Mouse (Mus musculus): ENCODE results near the gene Hdac4.
A peak's percentile ranks its signal among the peaks of the same experiment; 100 is the strongest.

Hdac4 gene

GRCm38 (mm10) chr1:92127785-92128184, 67.7 kb downstream of the Hdac4 start:
- DNase-seq: no peak

- DNase-seq: no peak
Measured at GRCm38 (mm10) chr1:92127366-92127765, 68.1 kb downstream of the Hdac4 start.

- no peak for DNase-seq
Measured at GRCm38 (mm10) chr1:92124497-92125201, 70.8 kb downstream of the Hdac4 start.

- DNase-seq: no peak
Measured at GRCm38 (mm10) chr1:92119303-92119702, 76.2 kb downstream of the Hdac4 start.

GRCm38 (mm10) chr1:92117597-92117996, 77.9 kb downstream of the Hdac4 start:
- no peak for DNase-seq

GRCm38 (mm10) chr1:92116169-92116568, 79.3 kb downstream of the Hdac4 start:
- DNase-seq: no peak

GRCm38 (mm10) chr1:92114091-92114490, 81.4 kb downstream of the Hdac4 start:
- no peak for DNase-seq

GRCm38 (mm10) chr1:92113243-92114009, 82.1 kb downstream of the Hdac4 start:
- peak; percentile 48 for DNase-seq

- DNase-seq: no peak
Measured at GRCm38 (mm10) chr1:92112591-92112990, 82.9 kb downstream of the Hdac4 start.

GRCm38 (mm10) chr1:92111551-92111950, 83.9 kb downstream of the Hdac4 start:
- no peak for DNase-seq

- no peak for DNase-seq
Measured at GRCm38 (mm10) chr1:92111026-92111425, 84.5 kb downstream of the Hdac4 start.

- DNase-seq: no peak
Measured at GRCm38 (mm10) chr1:92109221-92109620, 86.3 kb downstream of the Hdac4 start.

GRCm38 (mm10) chr1:92108556-92108955, 86.9 kb downstream of the Hdac4 start:
- no peak for DNase-seq

GRCm38 (mm10) chr1:92107996-92108395, 87.5 kb downstream of the Hdac4 start:
- no peak for DNase-seq

GRCm38 (mm10) chr1:92107521-92107920, 88.0 kb downstream of the Hdac4 start:
- no peak for DNase-seq

GRCm38 (mm10) chr1:92106486-92107160, 88.9 kb downstream of the Hdac4 start:
- no peak for DNase-seq

GRCm38 (mm10) chr1:92104718-92105117, 90.8 kb downstream of the Hdac4 start:
- DNase-seq: no peak

GRCm38 (mm10) chr1:92103971-92104370, 91.5 kb downstream of the Hdac4 start:
- DNase-seq: no peak

GRCm38 (mm10) chr1:92103377-92103776, 92.1 kb downstream of the Hdac4 start:
- DNase-seq: no peak

GRCm38 (mm10) chr1:92102825-92103224, 92.7 kb downstream of the Hdac4 start:
- DNase-seq: no peak

- DNase-seq: no peak
Measured at GRCm38 (mm10) chr1:92100371-92100891, 95.1 kb downstream of the Hdac4 start.

GRCm38 (mm10) chr1:92099964-92100363, 95.5 kb downstream of the Hdac4 start:
- DNase-seq: no peak

- no peak for DNase-seq
Measured at GRCm38 (mm10) chr1:92099502-92099901, 96.0 kb downstream of the Hdac4 start.

- DNase-seq: no peak
Measured at GRCm38 (mm10) chr1:92098456-92098855, 97.0 kb downstream of the Hdac4 start.
